Mouse (Mus musculus): ENCODE data around the gene Kif26a.
A peak's percentile ranks its signal among the peaks of the same experiment; 100 is the strongest.

The Kif26a gene

GRCm38 (mm10) chr12:112145875-112146651 lies at the start of gene Kif26a:
TSS of gene Kif26a (plus strand) at chr12:112146208.
- DNase-seq = peak; percentile 75

- DNase-seq = no peak
Observed at GRCm38 (mm10) chr12:112096733-112097117, 49.3 kb upstream of the Kif26a start.

GRCm38 (mm10) chr12:112100106-112100505 lies 45.9 kb upstream of the Kif26a start:
- DNase-seq = no peak

DNA sequence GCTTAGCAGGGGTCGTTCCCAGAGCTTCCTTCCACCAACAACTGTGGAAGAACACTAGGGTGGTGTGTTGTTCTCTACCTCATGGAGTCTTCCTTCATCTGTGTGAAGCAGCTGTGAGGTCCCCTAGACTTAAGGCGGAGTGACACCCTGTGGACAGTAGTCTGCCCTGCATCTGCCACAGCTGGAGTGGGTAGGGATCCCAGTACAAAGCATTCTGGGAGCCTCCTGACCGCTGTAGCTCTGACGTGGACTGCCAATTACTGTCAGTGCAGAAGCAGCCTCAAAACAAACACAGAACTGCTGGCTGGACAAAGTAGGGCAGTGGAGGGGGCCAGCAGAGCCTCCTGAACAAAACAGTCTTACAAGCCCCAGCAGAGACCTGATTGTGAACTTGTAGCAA lies 45.0 kb upstream of the Kif26a start:
- DNase-seq = peak; percentile 82

DNA sequence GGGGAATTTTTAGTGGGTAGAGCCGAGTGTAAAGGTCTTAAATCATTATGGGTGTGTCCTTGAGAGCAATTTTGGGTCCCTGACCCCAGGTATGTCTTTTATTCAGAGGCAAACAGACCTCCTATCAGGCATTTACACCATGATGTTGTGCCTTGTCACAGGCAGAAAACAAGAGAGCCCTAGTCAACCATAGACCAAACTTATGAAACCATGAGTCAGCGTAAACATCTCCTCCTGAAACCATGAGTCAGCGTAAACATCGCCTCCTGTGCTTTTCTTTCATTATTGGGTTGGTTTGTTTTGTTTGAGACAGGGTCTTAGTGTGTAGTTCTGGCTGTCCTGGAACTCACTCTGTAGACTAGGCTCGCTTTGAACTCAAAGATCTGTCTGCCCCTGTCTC lies 42.8 kb upstream of the Kif26a start:
- no peak for DNase-seq

GRCm38 (mm10) chr12:112104890-112105289 lies 41.1 kb upstream of the Kif26a start:
- DNase-seq = no peak

DNA sequence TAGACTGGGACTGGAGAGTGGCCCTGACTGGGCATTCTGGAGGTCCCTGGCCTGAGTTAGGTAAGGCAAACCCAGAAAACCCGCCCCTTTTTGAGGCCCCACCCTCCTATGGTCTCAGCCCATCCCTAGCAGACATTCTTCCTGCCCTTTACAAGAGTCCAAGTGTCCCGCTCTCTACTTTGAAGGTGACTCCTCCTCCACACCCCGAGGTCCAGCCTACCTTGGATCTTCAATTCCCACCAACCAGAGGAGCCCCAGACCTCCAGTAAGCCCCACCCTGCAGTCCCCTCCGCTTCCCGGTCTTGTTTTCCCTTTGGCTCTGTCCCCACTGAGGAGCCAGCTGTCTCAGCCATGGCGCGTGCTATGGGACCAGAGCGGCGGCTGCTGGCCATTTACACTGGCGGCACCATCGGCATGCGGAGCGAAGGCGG lies 39.5 kb upstream of the Kif26a start, which contains the start of gene Aspg:
Aspg (plus strand) TSS at position 139 of the 431 bp plus-strand sequence.
- peak; percentile 67 for DNase-seq

DNA sequence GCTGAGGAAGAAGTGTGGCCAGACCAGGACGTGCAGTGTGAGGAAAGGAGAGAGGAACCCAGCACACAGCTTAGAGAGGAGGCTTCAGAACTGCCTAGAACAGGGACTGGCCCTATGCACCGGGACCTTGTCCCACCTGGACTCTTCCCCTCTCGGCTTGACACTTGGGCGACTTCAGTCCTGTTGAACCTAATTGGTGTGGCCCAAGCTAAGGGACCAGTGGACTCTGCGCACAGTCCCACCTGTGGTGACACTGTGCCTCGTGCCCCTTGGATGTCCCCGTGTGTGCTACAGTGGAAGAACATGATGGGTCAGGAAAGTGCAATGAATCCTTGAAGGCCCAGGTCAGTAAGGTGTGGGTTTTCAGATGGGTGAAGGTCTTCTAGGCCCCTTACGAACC lies 38.3 kb upstream of the Kif26a start:
- no peak for DNase-seq

GRCm38 (mm10) chr12:112108696-112109445 lies 37.1 kb upstream of the Kif26a start:
- DNase-seq = no peak

- no peak for DNase-seq
Observed at GRCm38 (mm10) chr12:112109701-112110100, 36.3 kb upstream of the Kif26a start.

DNA sequence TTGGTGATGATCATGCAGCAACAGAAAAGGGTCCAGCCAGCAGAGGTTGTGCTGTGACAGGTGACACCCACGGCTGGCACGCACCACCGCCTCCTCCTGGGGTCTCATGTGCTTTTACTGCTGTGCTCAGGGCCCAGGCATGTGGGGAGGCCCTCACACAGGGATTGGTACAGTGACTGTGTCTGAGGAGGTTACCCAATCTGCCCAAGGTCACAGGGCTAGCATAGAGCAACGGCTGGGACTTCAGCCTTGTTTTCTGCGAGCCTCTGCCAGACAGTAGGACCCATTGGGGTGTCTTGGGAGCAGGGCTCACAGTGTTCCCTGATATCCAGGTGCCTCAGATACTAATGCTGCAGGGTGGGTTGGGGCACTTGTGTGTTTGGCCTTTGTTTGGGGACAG lies 34.7 kb upstream of the Kif26a start:
- no peak for DNase-seq

DNA sequence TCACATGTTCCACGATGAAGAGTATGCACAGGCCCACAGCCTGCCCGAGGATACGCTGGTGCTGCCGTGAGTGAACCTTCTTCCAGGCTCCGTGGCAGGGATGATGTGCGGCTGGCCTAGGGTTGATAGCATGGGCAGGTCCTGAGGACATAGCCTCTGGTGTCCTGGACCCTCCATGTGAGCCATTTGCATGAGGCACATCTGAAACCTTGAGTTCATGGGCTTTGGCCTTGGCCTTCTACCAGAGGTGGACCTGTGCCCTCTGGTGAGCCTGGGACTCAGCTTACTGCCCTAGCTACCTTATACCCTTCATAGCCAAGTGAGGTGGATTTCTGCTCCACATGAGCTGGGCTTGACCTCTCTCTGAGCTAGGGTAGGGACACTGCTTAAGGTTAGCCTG lies 33.8 kb upstream of the Kif26a start:
- no peak for DNase-seq

- peak; percentile 43 for DNase-seq
Observed at GRCm38 (mm10) chr12:112112686-112113396, 33.2 kb upstream of the Kif26a start.

GRCm38 (mm10) chr12:112113710-112114109 lies 32.3 kb upstream of the Kif26a start:
- peak; percentile 85 for DNase-seq

- DNase-seq = no peak
Observed at GRCm38 (mm10) chr12:112117006-112117405, 29.0 kb upstream of the Kif26a start.

DNA sequence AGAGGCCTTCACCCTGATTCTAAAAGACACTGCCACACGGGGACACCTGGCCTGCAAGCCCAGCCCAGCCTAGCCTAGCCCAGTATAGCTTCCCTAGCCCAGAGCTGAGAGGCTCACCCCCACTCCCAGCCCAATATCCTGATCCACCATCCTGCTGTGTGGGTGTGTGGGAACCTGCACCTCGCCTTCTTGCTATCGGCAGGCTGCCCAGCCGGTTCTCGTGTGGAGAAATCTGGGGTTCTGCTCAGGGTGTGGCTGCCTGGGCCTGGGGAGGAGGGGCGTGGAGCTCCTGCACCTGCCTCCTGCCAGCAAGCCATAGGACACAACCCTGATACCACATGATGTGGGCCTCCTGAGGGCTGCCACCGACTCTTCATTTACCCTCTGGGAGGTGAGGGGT lies 28.4 kb upstream of the Kif26a start:
- no peak for DNase-seq

DNA sequence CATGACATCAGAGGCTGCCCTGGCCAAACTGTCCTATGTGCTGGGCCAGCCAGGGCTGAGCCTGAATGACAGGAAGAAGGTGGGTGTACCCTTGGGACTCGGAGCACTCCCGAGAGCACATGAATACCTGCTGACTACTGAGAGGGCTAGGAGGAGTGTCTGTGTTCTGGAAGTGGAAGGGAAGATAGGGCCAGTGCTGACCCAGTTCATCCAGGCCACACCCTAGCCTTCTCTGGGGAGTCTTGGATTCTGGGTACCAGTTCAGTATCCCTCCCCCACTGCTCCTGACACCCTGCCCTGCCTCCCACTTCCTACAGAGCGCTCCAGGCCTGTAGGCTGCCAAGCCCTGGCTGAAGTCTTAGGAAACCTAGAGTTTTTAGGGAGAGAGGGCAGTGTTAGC lies 24.8 kb upstream of the Kif26a start:
- DNase-seq = no peak

GRCm38 (mm10) chr12:112125903-112126302 lies 20.1 kb upstream of the Kif26a start:
- DNase-seq = no peak

- DNase-seq = peak; percentile 39
Observed at GRCm38 (mm10) chr12:112126931-112127635, 18.9 kb upstream of the Kif26a start.

- no peak for DNase-seq
Observed at GRCm38 (mm10) chr12:112128526-112128925, 17.5 kb upstream of the Kif26a start.

GRCm38 (mm10) chr12:112129300-112129856 lies 16.6 kb upstream of the Kif26a start:
- DNase-seq = no peak

GRCm38 (mm10) chr12:112130161-112130860 lies 15.7 kb upstream of the Kif26a start:
- DNase-seq = peak; percentile 74

All from retina, postnatal 1 day (tissue).